Mouse (Mus musculus): ENCODE data around the gene A330070K13Rik. TPM values are rescaled to one million over a fixed set of nuclear protein-coding genes. Genes with fewer than 3 reads are reported as not detected.

The A330070K13Rik gene
- not detected in 2 replicates for polyA plus RNA-seq (2012; rRNA removed)

- Histone ChIP-seq H3K4me3 (ENCODE audit: low read depth, low read length) (no peak within 1 kb of the TSS), H3K27ac (ENCODE audit: insufficient read depth, low read depth, low read length) (no peak within 1 kb of the TSS), H3K4me1 (ENCODE audit: control insufficient read depth, insufficient read depth, insufficient read length, low read length) (no peaks in the 10 kb centered on the region), H3K27me3 (ENCODE audit: control insufficient read depth, insufficient read depth, low read length) (no peaks in the 10 kb centered on the region), H3K36me3 (ENCODE audit: control insufficient read depth, insufficient read depth, low read length) (no peaks in the 10 kb centered on the region)
- WGBS: 17% methylated on average over 13 of the region's 13 CpGs
- no peak for TF ChIP-seq CTCF (IDR thresholded peaks at IDR 0.05; ENCODE audit: extremely low read depth, insufficient read length, insufficient replicate concordance, low read depth, low read length)
- TF ChIP-seq POLR2A (IDR thresholded peaks at IDR 0.05; ENCODE audit: low read depth, low read length): no peak
Observed at GRCm38 (mm10) chr5:130384222-130384912, at the start of gene A330070K13Rik. TSS of gene A330070K13Rik (minus strand) at chr5:130384631.

GRCm38 (mm10) chr5:130411516-130411915 lies 27.1 kb upstream of the A330070K13Rik start:
- no peak overlapping the region for H3K4me3 ChIP-seq (ENCODE audit: low read depth, low read length)
- no peak overlapping the region for H3K27ac ChIP-seq (ENCODE audit: insufficient read depth, low read depth, low read length)
- 94% methylated on average over 17 of the region's 17 CpGs for WGBS
- no peaks in the 10 kb centered on the region for H3K27me3 ChIP-seq (ENCODE audit: control insufficient read depth, insufficient read depth, low read length)
- H3K36me3 ChIP-seq (ENCODE audit: control insufficient read depth, insufficient read depth, low read length): no peaks in the 10 kb centered on the region
- TF ChIP-seq CTCF (IDR thresholded peaks at IDR 0.05; ENCODE audit: extremely low read depth, insufficient read length, insufficient replicate concordance, low read depth, low read length) (no peak), POLR2A (IDR thresholded peaks at IDR 0.05; ENCODE audit: low read depth, low read length) (no peak)
- no peaks in the 10 kb centered on the region for H3K4me1 ChIP-seq (ENCODE audit: control insufficient read depth, insufficient read depth, insufficient read length, low read length)

- no peak for TF ChIP-seq POLR2A (IDR thresholded peaks at IDR 0.05; ENCODE audit: low read depth, low read length)
- TF ChIP-seq CTCF (IDR thresholded peaks at IDR 0.05; ENCODE audit: extremely low read depth, insufficient read length, insufficient replicate concordance, low read depth, low read length): no peak
- WGBS: 88% methylated on average over 6 of the region's 6 CpGs
- Histone ChIP-seq H3K36me3 (ENCODE audit: control insufficient read depth, insufficient read depth, low read length) (no peaks in the 10 kb centered on the region), H3K27ac (ENCODE audit: insufficient read depth, low read depth, low read length) (no peak overlapping the region), H3K4me1 (ENCODE audit: control insufficient read depth, insufficient read depth, insufficient read length, low read length) (no peaks in the 10 kb centered on the region), H3K4me3 (ENCODE audit: low read depth, low read length) (no peak overlapping the region), H3K27me3 (ENCODE audit: control insufficient read depth, insufficient read depth, low read length) (no peaks in the 10 kb centered on the region)
Observed at GRCm38 (mm10) chr5:130409706-130410105, 25.3 kb upstream of the A330070K13Rik start.

- no peak for TF ChIP-seq POLR2A (IDR thresholded peaks at IDR 0.05; ENCODE audit: low read depth, low read length)
- peak; percentile 63; the same call in 1 of the 2 replicates for TF ChIP-seq CTCF (IDR thresholded peaks at IDR 0.05; ENCODE audit: extremely low read depth, insufficient read length, insufficient replicate concordance, low read depth, low read length)
- 42% methylated on average over 1 of the region's 1 CpGs for WGBS
Observed at GRCm38 (mm10) chr5:130405201-130405600, 20.8 kb upstream of the A330070K13Rik start.

GRCm38 (mm10) chr5:130400136-130400917 lies 15.9 kb upstream of the A330070K13Rik start:
- no peaks in the 10 kb centered on the region for H3K36me3 ChIP-seq (ENCODE audit: control insufficient read depth, insufficient read depth, low read length)
- WGBS: 88% methylated on average over 8 of the region's 8 CpGs
- no peaks in the 10 kb centered on the region for H3K27me3 ChIP-seq (ENCODE audit: control insufficient read depth, insufficient read depth, low read length)
- H3K4me3 ChIP-seq (ENCODE audit: low read depth, low read length): no peak overlapping the region
- H3K4me1 ChIP-seq (ENCODE audit: control insufficient read depth, insufficient read depth, insufficient read length, low read length): no peaks in the 10 kb centered on the region
- no peak overlapping the region for H3K27ac ChIP-seq (ENCODE audit: insufficient read depth, low read depth, low read length)
- no peak for TF ChIP-seq CTCF (IDR thresholded peaks at IDR 0.05; ENCODE audit: extremely low read depth, insufficient read length, insufficient replicate concordance, low read depth, low read length)
- no peak for TF ChIP-seq POLR2A (IDR thresholded peaks at IDR 0.05; ENCODE audit: low read depth, low read length)

More at GRCm38 (mm10) chr5:130405201-130405600, 20.8 kb upstream of the A330070K13Rik start:
- no peak overlapping the region for H3K27ac ChIP-seq (ENCODE audit: insufficient read depth, low read depth, low read length)
- no peaks in the 10 kb centered on the region for H3K36me3 ChIP-seq (ENCODE audit: control insufficient read depth, insufficient read depth, low read length)
- no peaks in the 10 kb centered on the region for H3K4me1 ChIP-seq (ENCODE audit: control insufficient read depth, insufficient read depth, insufficient read length, low read length)
- no peaks in the 10 kb centered on the region for H3K27me3 ChIP-seq (ENCODE audit: control insufficient read depth, insufficient read depth, low read length)
- H3K4me3 ChIP-seq (ENCODE audit: low read depth, low read length): no peak overlapping the region

- 61% methylated on average over 6 of the region's 6 CpGs for WGBS
- Histone ChIP-seq H3K27ac (ENCODE audit: insufficient read depth, low read depth, low read length) (no peak overlapping the region), H3K27me3 (ENCODE audit: control insufficient read depth, insufficient read depth, low read length) (no peaks in the 10 kb centered on the region), H3K4me3 (ENCODE audit: low read depth, low read length) (no peak overlapping the region), H3K4me1 (ENCODE audit: control insufficient read depth, insufficient read depth, insufficient read length, low read length) (no peaks in the 10 kb centered on the region), H3K36me3 (ENCODE audit: control insufficient read depth, insufficient read depth, low read length) (no peaks in the 10 kb centered on the region)
- TF ChIP-seq CTCF (IDR thresholded peaks at IDR 0.05; ENCODE audit: extremely low read depth, insufficient read length, insufficient replicate concordance, low read depth, low read length) (no peak), POLR2A (IDR thresholded peaks at IDR 0.05; ENCODE audit: low read depth, low read length) (no peak)
Observed at GRCm38 (mm10) chr5:130395142-130395541, 10.7 kb upstream of the A330070K13Rik start.

- no peak overlapping the region for H3K27ac ChIP-seq (ENCODE audit: insufficient read depth, low read depth, low read length)
- no peaks in the 10 kb centered on the region for H3K4me1 ChIP-seq (ENCODE audit: control insufficient read depth, insufficient read depth, insufficient read length, low read length)
- no peaks in the 10 kb centered on the region for H3K27me3 ChIP-seq (ENCODE audit: control insufficient read depth, insufficient read depth, low read length)
- 68% methylated on average over 8 of the region's 8 CpGs for WGBS
- no peak overlapping the region for H3K4me3 ChIP-seq (ENCODE audit: low read depth, low read length)
- no peaks in the 10 kb centered on the region for H3K36me3 ChIP-seq (ENCODE audit: control insufficient read depth, insufficient read depth, low read length)
- TF ChIP-seq POLR2A (IDR thresholded peaks at IDR 0.05; ENCODE audit: low read depth, low read length) (no peak), CTCF (IDR thresholded peaks at IDR 0.05; ENCODE audit: extremely low read depth, insufficient read length, insufficient replicate concordance, low read depth, low read length) (no peak)
Observed at GRCm38 (mm10) chr5:130394386-130394785, 10.0 kb upstream of the A330070K13Rik start.
